Mouse (Mus musculus) liver, postnatal 0 days (tissue): ENCODE results near the gene Pou2f3. TPM values are rescaled to one million over a fixed set of nuclear protein-coding genes. Genes with fewer than 3 reads are reported as not detected.

ENCODE experiments used
- ATAC-seq: fragments of 200-750 bp; cut with Nextera tagmentation; 2 replicates; pipeline ENCODE4 v1.8.0; 2017; ENCODE audit warnings: mild to moderate bottlenecking, moderate library complexity
- DNase-seq: peaks from one replicate; pipeline ENCODE4 v3.0.0-alpha.2; 2016
- H3K27ac ChIP-seq: fragments of 300-500 bp; sonication (generic); 2 replicates; pipeline ENCODE4 v1.5.1; 2014; ENCODE audit warnings: antibody characterized with exemption, moderate library complexity, mild to moderate bottlenecking, low read depth
- H3K27me3 ChIP-seq: fragments of 300-500 bp; sonication (generic); 2 replicates; pipeline ENCODE4 v1.6.1; 2014; ENCODE audit warnings: low read length, control low read depth, mixed read lengths; ENCODE audit not compliant: insufficient read depth
- H3K36me3 ChIP-seq: fragments of 300-500 bp; sonication (generic); replicated peaks from 2 replicates; pipeline ENCODE4 v1.6.1; 2014; ENCODE audit warnings: mild to moderate bottlenecking, control low read depth, low read length, moderate library complexity, mixed read lengths; ENCODE audit not compliant: insufficient read depth
- H3K4me1 ChIP-seq: fragments of 300-500 bp; sonication (generic); 2 replicates; pipeline ENCODE4 v1.6.1; 2014; ENCODE audit warnings: antibody characterized with exemption, mild to moderate bottlenecking, control low read depth; ENCODE audit not compliant: insufficient read depth
- H3K4me2 ChIP-seq: fragments of 300-500 bp; sonication (generic); 2 replicates; pipeline ENCODE4 v1.6.1; 2014; ENCODE audit warnings: low read depth, mild to moderate bottlenecking, low read length, moderate library complexity, mixed read lengths
- H3K4me3 ChIP-seq: fragments of 300-500 bp; sonication (generic); 2 replicates; pipeline ENCODE4 v1.5.1; 2014; ENCODE audit warnings: low read depth, low read length
- H3K9ac ChIP-seq: fragments of 300-500 bp; sonication (generic); replicated peaks from 2 replicates; pipeline ENCODE4 v1.6.1; 2014; ENCODE audit warnings: mild to moderate bottlenecking, moderate library complexity
- H3K9me3 ChIP-seq: fragments of 300-500 bp; sonication (generic); 2 replicates; pipeline ENCODE4 v1.6.1; 2016; ENCODE audit warnings: mild to moderate bottlenecking, control low read depth, low read length, mixed read lengths
- CTCF ChIP-seq: sonication (generic); IDR thresholded peaks from 2 replicates; pipeline ENCODE4 v1.5.1; 2016; ENCODE audit warnings: antibody characterized with exemption, low read depth
- EP300 ChIP-seq: IDR thresholded peaks from 2 replicates; pipeline ENCODE4 v1.6.1; 2016; ENCODE audit warnings: antibody characterized with exemption, low read depth, mild to moderate bottlenecking
- whole genome bisulfite sequencing: fragments of 180-500 bp; shearing (Covaris S2); extraction: QIAGEN DNeasy Blood & Tissue Kit; methylation state at CpG from one replicate; pipeline ENCODE4 v1.1.7; 2014; ENCODE audit not compliant: insufficient replicate concordance; 5-methylcytosine and 5-hydroxymethylcytosine counted together
- polyA plus RNA-seq: library from polyadenylated mRNA; unstranded; fragments of >200 nt; fragmentation: Nextera tagmentation; extraction: Ambion mirVana; gene quantifications from 2 replicates; pipeline ENCODE4 v1.2.1, GENCODE M21; 2015

The Pou2f3 gene
- 0.05 TPM in 1 of 2 replicates, not detected in the other for polyA plus RNA-seq

DNA sequence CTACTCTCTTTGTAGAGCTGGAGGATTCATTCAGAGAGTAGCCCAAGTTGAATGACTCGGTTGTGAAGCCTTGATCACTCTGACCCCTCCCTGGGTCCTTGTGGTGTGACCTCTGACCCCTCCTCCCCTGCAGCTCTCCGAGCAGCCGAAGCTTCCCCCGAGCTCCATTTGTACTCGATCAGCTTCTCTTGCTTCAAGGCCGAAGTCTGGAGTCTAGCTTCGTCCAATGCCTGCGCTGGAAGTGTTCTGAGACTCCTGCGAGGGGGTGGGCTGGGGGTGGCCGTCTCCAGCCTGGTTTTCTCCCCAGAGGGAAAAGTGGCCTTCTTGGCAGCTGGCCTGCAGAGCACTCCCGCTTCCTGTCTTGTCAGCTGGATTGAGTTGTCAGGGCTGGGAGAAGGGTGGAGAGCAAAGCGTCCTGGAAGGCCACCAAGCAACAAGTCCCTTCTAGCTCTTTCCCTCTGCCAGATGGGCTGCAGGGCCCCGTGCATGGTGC lies at the start of gene Pou2f3:
Pou2f3 (minus strand) TSS at position 180 of the 493 bp plus-strand sequence.
- 12% methylated on average over 13 of the region's 13 CpGs for WGBS
- Histone ChIP-seq H3K4me1 (0 out of 2 replicates have a peak, but pooled peaks cover 2% of the 10 kb centered on the region), H3K4me3 (no peak within 1 kb of the TSS), H3K4me2 (peak within 1 kb of the TSS; percentile 18; the same call in 1 of the 2 replicates), H3K36me3 (no peaks in the 10 kb centered on the region), H3K9me3 (no peaks in the 10 kb centered on the region), H3K9ac (no peak within 1 kb of the TSS; the same call in 1 of the 2 replicates), H3K27me3 (peaks cover 38% of the 10 kb centered on the region), H3K27ac (no peak within 1 kb of the TSS)
- TF ChIP-seq EP300 (no peak), CTCF (no peak)
- no peak for DNase-seq
- ATAC-seq, result no peak

DNA sequence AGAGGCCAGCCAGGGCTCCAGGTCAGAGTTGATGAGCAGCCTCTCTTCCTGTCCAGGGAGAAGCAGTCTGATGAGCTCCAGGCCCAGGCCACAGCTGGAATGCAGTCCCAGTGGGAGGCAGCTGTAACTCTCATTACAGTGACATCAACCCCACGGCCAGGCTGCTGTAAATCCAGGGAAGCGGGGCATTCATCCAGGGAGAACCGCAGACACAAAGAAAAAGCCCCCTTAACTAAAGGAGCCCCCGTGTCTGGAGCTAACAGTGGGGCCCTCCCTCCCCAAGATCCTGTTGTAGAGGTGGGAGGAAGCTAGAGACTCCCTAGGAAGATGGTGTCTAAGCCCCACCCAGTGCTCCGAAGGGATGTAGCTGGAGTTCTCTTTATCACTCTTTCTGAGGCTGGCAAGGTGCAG lies 43.1 kb upstream of the Pou2f3 start:
- H3K27me3 ChIP-seq, result no peaks in the 10 kb centered on the region
- 55% methylated on average over 5 of the region's 5 CpGs for WGBS
- H3K4me2 ChIP-seq, result no peak overlapping the region
- ATAC-seq (no peak), DNase-seq (no peak)
- no peak overlapping the region for H3K4me3 ChIP-seq
- no peaks in the 10 kb centered on the region for H3K9me3 ChIP-seq
- H3K36me3 ChIP-seq, result no peaks in the 10 kb centered on the region
- TF ChIP-seq CTCF, result no peak
- peaks cover 11% of the 10 kb centered on the region for H3K4me1 ChIP-seq
- no peak overlapping the region for H3K9ac ChIP-seq
- peak overlapping the region; percentile 29; the same call in 1 of the 2 replicates for H3K27ac ChIP-seq

DNA sequence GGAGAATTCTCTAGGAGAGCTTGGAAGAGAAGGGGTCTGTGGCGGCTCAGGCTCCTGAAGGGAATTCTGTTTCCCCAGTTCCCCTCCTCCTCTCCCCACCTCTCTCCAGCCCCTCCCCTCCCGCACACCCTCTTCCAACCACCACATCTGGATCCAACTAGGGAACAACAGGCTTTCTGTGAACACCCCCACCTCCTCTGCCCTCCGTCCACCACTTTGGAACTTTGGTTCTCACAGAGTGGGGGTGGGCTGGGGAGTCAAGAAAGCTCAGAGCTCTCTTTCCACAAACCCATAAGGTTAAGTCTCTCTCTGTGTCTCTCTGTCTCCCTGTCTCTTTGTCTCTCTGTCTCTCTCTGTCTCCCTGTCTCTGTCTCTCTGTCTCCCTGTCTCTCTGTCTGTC lies 42.6 kb upstream of the Pou2f3 start:
- Histone ChIP-seq H3K27me3 (no peaks in the 10 kb centered on the region), H3K9ac (no peak overlapping the region), H3K4me2 (no peak overlapping the region), H3K4me1 (peaks cover 12% of the 10 kb centered on the region), H3K9me3 (no peaks in the 10 kb centered on the region), H3K4me3 (no peak overlapping the region), H3K27ac (no peak overlapping the region), H3K36me3 (no peaks in the 10 kb centered on the region)
- no peak for DNase-seq
- 80% methylated on average over 3 of the region's 3 CpGs for WGBS
- TF ChIP-seq CTCF, result no peak
- no peak for TF ChIP-seq EP300
- ATAC-seq, result no peak

DNA sequence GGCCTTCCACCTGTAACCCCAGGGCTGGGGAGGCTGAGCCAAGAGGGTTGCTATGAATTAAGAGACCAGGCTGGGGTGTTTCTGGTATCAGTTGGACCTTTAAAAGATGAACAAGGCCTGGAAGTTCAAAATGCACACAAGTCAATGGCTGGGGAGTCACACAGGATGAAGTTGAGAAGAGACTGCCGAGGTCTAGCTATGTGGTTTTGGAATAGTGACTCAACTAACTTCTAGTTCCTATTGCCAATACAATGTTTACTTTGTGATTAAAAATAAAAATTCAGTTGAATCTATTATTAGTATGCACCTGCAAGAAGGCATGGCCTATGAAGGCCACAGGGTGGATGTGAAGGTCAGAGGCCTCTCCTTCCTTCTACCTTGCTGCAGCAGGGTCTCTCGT lies 41.6 kb upstream of the Pou2f3 start:
- Histone ChIP-seq H3K9me3 (no peaks in the 10 kb centered on the region), H3K4me3 (no peak overlapping the region), H3K4me1 (peaks cover 11% of the 10 kb centered on the region), H3K4me2 (no peak overlapping the region), H3K27me3 (no peaks in the 10 kb centered on the region), H3K27ac (no peak overlapping the region), H3K36me3 (no peaks in the 10 kb centered on the region), H3K9ac (no peak overlapping the region)
- ATAC-seq, result no peak
- no peak for TF ChIP-seq EP300
- no peak for TF ChIP-seq CTCF
- no peak for DNase-seq
- WGBS, result 66% methylated on average over 2 of the region's 2 CpGs

DNA sequence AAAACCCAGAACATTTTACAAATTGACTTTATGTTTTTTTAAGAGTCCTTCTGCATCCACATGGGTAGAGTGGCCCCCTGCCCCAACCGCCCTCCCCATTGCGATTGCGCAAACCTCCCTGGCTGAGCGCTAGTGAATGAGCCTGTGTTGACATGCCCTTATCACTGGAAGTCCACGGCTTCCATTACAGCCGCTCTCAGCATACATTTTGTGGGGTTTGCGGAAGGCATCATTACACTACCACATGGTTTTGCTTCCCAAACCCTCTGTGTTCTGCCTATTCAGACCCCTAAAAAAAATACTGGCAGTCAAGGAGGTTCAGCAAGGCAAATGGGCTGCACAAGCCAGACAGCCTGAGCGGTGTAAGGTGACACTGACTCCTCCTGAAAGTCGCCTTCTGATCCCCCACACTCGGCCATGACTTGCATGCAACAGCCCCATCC lies 36.6 kb upstream of the Pou2f3 start:
- peak; percentile 68 for DNase-seq
- 12% methylated on average over 10 of the region's 10 CpGs for WGBS
- Histone ChIP-seq H3K27ac (peak overlapping the region; percentile 57; the same call in 1 of the 2 replicates), H3K9me3 (no peaks in the 10 kb centered on the region), H3K36me3 (no peaks in the 10 kb centered on the region), H3K4me2 (peak overlapping the region; percentile 55), H3K27me3 (no peaks in the 10 kb centered on the region), H3K4me1 (peaks cover 32% of the 10 kb centered on the region), H3K9ac (peak overlapping the region; percentile 26; the same call in 1 of the 2 replicates), H3K4me3 (no peak overlapping the region)
- ATAC-seq, result peak; percentile 78
- TF ChIP-seq CTCF (no peak), EP300 (no peak)

DNA sequence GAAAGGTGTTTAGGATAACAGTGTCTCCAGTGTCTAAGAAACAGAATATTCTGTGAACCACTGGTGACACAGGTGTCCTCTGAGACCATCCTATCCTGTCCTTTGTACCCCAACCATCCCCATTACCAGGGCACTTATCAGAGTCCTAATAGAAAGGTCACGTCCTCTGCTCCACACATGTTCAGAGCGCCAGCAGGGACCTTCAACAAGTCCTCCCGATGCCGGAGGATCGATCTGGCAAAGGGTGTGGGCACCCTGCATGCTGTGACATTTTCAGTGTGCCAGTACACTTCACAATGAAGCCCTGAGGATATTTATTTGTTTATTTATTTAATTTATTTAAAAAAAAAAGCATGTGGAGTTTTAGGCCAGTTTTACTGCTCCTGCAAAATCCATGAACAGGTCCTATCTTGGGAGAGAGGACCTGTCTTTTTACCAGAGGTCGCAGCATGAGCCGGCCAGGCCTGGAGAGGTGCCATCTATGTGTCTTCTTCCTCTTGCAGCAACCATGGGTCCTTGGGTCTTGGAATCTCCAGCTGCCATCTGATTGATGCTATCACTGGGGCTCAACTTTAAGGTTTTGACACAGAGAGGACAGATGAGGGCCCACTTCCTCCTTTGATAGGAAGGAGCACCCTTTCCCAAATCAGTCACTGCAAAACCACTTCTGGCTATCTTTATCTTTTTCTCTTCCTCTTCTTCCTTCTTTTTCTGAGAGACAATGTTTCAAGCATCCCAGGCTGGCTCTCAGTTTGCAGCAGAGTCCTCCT lies 35.8 kb upstream of the Pou2f3 start:
- no peak for DNase-seq
- H3K4me3 ChIP-seq, result no peak overlapping the region
- H3K27ac ChIP-seq, result no peak overlapping the region
- H3K27me3 ChIP-seq, result no peaks in the 10 kb centered on the region
- no peaks in the 10 kb centered on the region for H3K36me3 ChIP-seq
- ATAC-seq, result no peak
- H3K4me1 ChIP-seq, result peaks cover 39% of the 10 kb centered on the region
- WGBS, result 48% methylated on average over 7 of the region's 7 CpGs
- TF ChIP-seq EP300 (no peak), CTCF (no peak)
- H3K9me3 ChIP-seq, result no peaks in the 10 kb centered on the region
- H3K9ac ChIP-seq, result no peak overlapping the region
- H3K4me2 ChIP-seq, result no peak overlapping the region
